Mouse (Mus musculus) heart, postnatal 0 days (tissue): ENCODE results near the gene Pcif1. TPM values are rescaled to one million over a fixed set of nuclear protein-coding genes. Genes with fewer than 3 reads are reported as not detected.
A peak's percentile ranks its signal among the peaks of the same experiment; 100 is the strongest.
"Not testable (repeated sequence)": the region's sequence is repeated elsewhere in the genome, so short reads cannot be mapped to it uniquely, and the experiment has no call there.

Source experiments
- ATAC-seq: fragments of 200-750 bp; cut with Nextera tagmentation; 2 replicates; pipeline ENCODE4 v1.8.0; 2017; ENCODE audit warnings: low read depth, moderate number of reproducible peaks, moderate library complexity; ENCODE audit not compliant: insufficient read depth
- DNase-seq: peaks from one replicate; pipeline ENCODE4 v3.0.0-alpha.2; 2016; ENCODE audit warnings: low spot score
- H3K27ac ChIP-seq: fragments of 300-500 bp; sonication (generic); 2 replicates; pipeline ENCODE4 v1.5.1; 2014; ENCODE audit warnings: low read depth, mild to moderate bottlenecking
- H3K27me3 ChIP-seq: fragments of 300-500 bp; sonication (generic); 2 replicates; pipeline ENCODE4 v1.6.1; 2014; ENCODE audit warnings: low read length, mixed read lengths; ENCODE audit not compliant: control insufficient read depth, insufficient read depth
- H3K36me3 ChIP-seq: fragments of 300-500 bp; sonication (generic); replicated peaks from 2 replicates; pipeline ENCODE4 v1.6.1; 2014; ENCODE audit warnings: low read length, mixed read lengths; ENCODE audit not compliant: control insufficient read depth, insufficient read depth
- H3K4me1 ChIP-seq: fragments of 300-500 bp; sonication (generic); 2 replicates; pipeline ENCODE4 v1.6.1; 2014; ENCODE audit warnings: antibody characterized with exemption; ENCODE audit not compliant: control insufficient read depth, insufficient read depth
- H3K4me2 ChIP-seq: fragments of 300-500 bp; sonication (generic); 2 replicates; pipeline ENCODE4 v1.6.1; 2014; ENCODE audit warnings: low read depth, mild to moderate bottlenecking, low read length, moderate library complexity
- H3K4me3 ChIP-seq: fragments of 300-500 bp; sonication (generic); 2 replicates; pipeline ENCODE4 v1.5.1; 2014; ENCODE audit warnings: low read depth, low read length
- H3K9ac ChIP-seq: fragments of 300-500 bp; sonication (generic); replicated peaks from 2 replicates; pipeline ENCODE4 v1.6.1; 2014; ENCODE audit warnings: low read depth, low read length, mixed read lengths
- H3K9me3 ChIP-seq: fragments of 300-500 bp; sonication (generic); replicated peaks from 2 replicates; pipeline ENCODE4 v1.6.1; 2016; ENCODE audit warnings: low read length; ENCODE audit not compliant: control insufficient read depth
- CTCF ChIP-seq: IDR thresholded peaks from 2 replicates; pipeline ENCODE4 v1.5.1; 2016; ENCODE audit warnings: antibody characterized with exemption, control low read depth, low read depth
- EP300 ChIP-seq: IDR thresholded peaks from 2 replicates; pipeline ENCODE4 v1.6.1; 2016; ENCODE audit warnings: antibody characterized with exemption, low read depth
- WGBS: fragments of 180-500 bp; shearing (Covaris S2); extraction: QIAGEN DNeasy Blood & Tissue Kit; methylation state at CpG from one replicate; pipeline ENCODE4 v1.1.7; 2014; 5-methylcytosine and 5-hydroxymethylcytosine counted together
- polyA plus RNA-seq: library from polyadenylated mRNA; unstranded; fragments of >200 nt; fragmentation: Nextera tagmentation; extraction: Ambion mirVana; gene quantifications from 2 replicates; pipeline ENCODE4 v1.2.1, GENCODE M21; 2015
- total RNA-seq: library from RNA; depleted of rRNA; stranded (reverse); fragments of >200 nt; gene quantifications from 2 replicates; pipeline ENCODE4 v1.2.3, GENCODE M21; 2014; ENCODE audit warnings: low replicate concordance

The Pcif1 gene
- total and polyA plus RNA-seq, 2 experiments from 2014 or later, result 51.8 to 54.2 TPM

GRCm38 (mm10) chr2:164874239-164874769, 4.8 kb upstream of the Pcif1 start:
- Histone ChIP-seq H3K4me1 (peaks cover 26% of the 10 kb centered on the region), H3K4me3 (no peak overlapping the region), H3K9me3 (no peaks in the 10 kb centered on the region), H3K4me2 (peak overlapping the region; percentile 22; the same call in 1 of the 2 replicates), H3K27me3 (no peaks in the 10 kb centered on the region), H3K9ac (0 out of 2 replicates have a peak overlapping the region, but pooled peaks have one; percentile 18), H3K36me3 (peaks cover 5% of the 10 kb centered on the region; the same call in 1 of the 2 replicates), H3K27ac (peak overlapping the region; percentile 91)
- DNase-seq, result peak; percentile 59
- peak; percentile 44 for ATAC-seq
- no peak for TF ChIP-seq CTCF
- TF ChIP-seq EP300, result peak; percentile 90
- WGBS, result 8% methylated on average over 1 of the region's 1 CpGs

- H3K36me3 ChIP-seq, H3K9me3 ChIP-seq, H3K4me2 ChIP-seq, DNase-seq, H3K27me3 ChIP-seq, H3K4me3 ChIP-seq, H3K9ac ChIP-seq, ATAC-seq: not testable (repeated sequence)
- Histone ChIP-seq H3K4me1 (peaks cover 32% of the 10 kb centered on the region), H3K27ac (peak overlapping the region; percentile 91; the same call in 1 of the 2 replicates)
- WGBS, result 66% methylated on average over 2 of the region's 2 CpGs
Observed at GRCm38 (mm10) chr2:164875648-164876047, 3.5 kb upstream of the Pcif1 start.

- Histone ChIP-seq H3K4me1 (peaks cover 35% of the 10 kb centered on the region), H3K4me3 (peak overlapping the region; percentile 92; the same call in 1 of the 2 replicates), H3K4me2 (peak overlapping the region; percentile 94), H3K27ac (peak overlapping the region; percentile 100)
- not testable (repeated sequence) for H3K36me3 ChIP-seq, H3K27me3 ChIP-seq, DNase-seq, H3K9ac ChIP-seq, H3K9me3 ChIP-seq, ATAC-seq
- 72% methylated on average over 11 of the region's 11 CpGs for WGBS
Observed at GRCm38 (mm10) chr2:164877376-164878215, 1.5 kb upstream of the Pcif1 start.

- 1% methylated on average over 28 of the region's 28 CpGs for WGBS
Observed at GRCm38 (mm10) chr2:164878509-164879227, 436 bp upstream of the Pcif1 start.

GRCm38 (mm10) chr2:164879568-164880277, 619 bp downstream of the Pcif1 start:
- WGBS, result 0% methylated on average over 56 of the region's 72 CpGs
- TF ChIP-seq EP300 (no peak; the same call in 1 of the 2 replicates), CTCF (no peak)

More at GRCm38 (mm10) chr2:164878509-164879227, 436 bp upstream of the Pcif1 start:
- H3K27me3 ChIP-seq, result no peaks in the 10 kb centered on the region
- peaks cover 17% of the 10 kb centered on the region for H3K36me3 ChIP-seq
- peak overlapping the region; percentile 94 for H3K4me2 ChIP-seq
- H3K27ac ChIP-seq, result peak overlapping the region; percentile 100
- DNase-seq (peak; percentile 73), ATAC-seq (peak; percentile 42)
- H3K4me1 ChIP-seq, result peaks cover 33% of the 10 kb centered on the region
- H3K9me3 ChIP-seq, result no peaks in the 10 kb centered on the region
- TF ChIP-seq EP300 (0 out of 2 replicates have a peak, but pooled peaks have one; percentile 28), CTCF (peak; percentile 29)
- H3K9ac ChIP-seq, result peak overlapping the region; percentile 100
- H3K4me3 ChIP-seq, result peak overlapping the region; percentile 92

More at GRCm38 (mm10) chr2:164879568-164880277, 619 bp downstream of the Pcif1 start:
- ATAC-seq, result peak; percentile 87
- no peaks in the 10 kb centered on the region for H3K27me3 ChIP-seq
- DNase-seq, result peak; percentile 96
- peaks cover 26% of the 10 kb centered on the region for H3K36me3 ChIP-seq
- H3K9ac ChIP-seq, result peak overlapping the region; percentile 100
- peak overlapping the region; percentile 92 for H3K4me3 ChIP-seq
- peaks cover 22% of the 10 kb centered on the region for H3K4me1 ChIP-seq
- no peaks in the 10 kb centered on the region for H3K9me3 ChIP-seq
- peak overlapping the region; percentile 100 for H3K27ac ChIP-seq
- H3K4me2 ChIP-seq, result peak overlapping the region; percentile 94
